Mouse (Mus musculus): Measurements from ENCODE around the gene Lzic.

Lzic gene

GRCm38 (mm10) chr4:149527621-149528354 is 42.8 kb downstream of the Lzic start:
- no peak for DNase-seq

GRCm38 (mm10) chr4:149529691-149530090 is 44.7 kb downstream of the Lzic start:
- no peak for DNase-seq

- no peak for DNase-seq
Measured at GRCm38 (mm10) chr4:149539441-149539840, 54.4 kb downstream of the Lzic start.

GRCm38 (mm10) chr4:149541935-149542334 is 56.9 kb downstream of the Lzic start:
- no peak for DNase-seq

- DNase-seq = no peak
Measured at GRCm38 (mm10) chr4:149542431-149542830, 57.4 kb downstream of the Lzic start.

GRCm38 (mm10) chr4:149542927-149543553 is 58.0 kb downstream of the Lzic start:
- DNase-seq = peak; percentile 66

GRCm38 (mm10) chr4:149544892-149545291 is 59.9 kb downstream of the Lzic start:
- no peak for DNase-seq

Data from layer of hippocampus, adult 9-11 months (tissue).